Mouse (Mus musculus): Measurements from ENCODE around the gene Atp6v1g3. TPM values are rescaled to one million over a fixed set of nuclear protein-coding genes. Genes with fewer than 3 reads are reported as not detected.

The Atp6v1g3 gene
- not detected for total RNA-seq (2022)

GRCm38 (mm10) chr1:138273438-138273837 is at the start of gene Atp6v1g3:
Gene Atp6v1g3, plus strand, starts transcription at chr1:138273738.
- DNase-seq, result no peak

- DNase-seq, result no peak
Observed at GRCm38 (mm10) chr1:138233051-138233450, 40.5 kb upstream of the Atp6v1g3 start.

GRCm38 (mm10) chr1:138237252-138237651 is 36.3 kb upstream of the Atp6v1g3 start:
- no peak for DNase-seq

- no peak for DNase-seq
Observed at GRCm38 (mm10) chr1:138243947-138244346, 29.6 kb upstream of the Atp6v1g3 start.

- DNase-seq, result no peak
Observed at GRCm38 (mm10) chr1:138244485-138244884, 29.1 kb upstream of the Atp6v1g3 start.

GRCm38 (mm10) chr1:138245103-138245502 is 28.4 kb upstream of the Atp6v1g3 start:
- DNase-seq, result no peak

GRCm38 (mm10) chr1:138245533-138245932 is 28.0 kb upstream of the Atp6v1g3 start:
- no peak for DNase-seq

- no peak for DNase-seq
Observed at GRCm38 (mm10) chr1:138246438-138247164, 26.9 kb upstream of the Atp6v1g3 start.

GRCm38 (mm10) chr1:138247699-138248483 is 25.6 kb upstream of the Atp6v1g3 start:
- DNase-seq, result no peak

- no peak for DNase-seq
Observed at GRCm38 (mm10) chr1:138248770-138249169, 24.8 kb upstream of the Atp6v1g3 start.

- DNase-seq, result no peak
Observed at GRCm38 (mm10) chr1:138250951-138251350, 22.6 kb upstream of the Atp6v1g3 start.

GRCm38 (mm10) chr1:138256172-138256789 is 17.3 kb upstream of the Atp6v1g3 start:
- DNase-seq, result no peak

GRCm38 (mm10) chr1:138258758-138259157 is 14.8 kb upstream of the Atp6v1g3 start:
- no peak for DNase-seq

- no peak for DNase-seq
Observed at GRCm38 (mm10) chr1:138261520-138261919, 12.0 kb upstream of the Atp6v1g3 start.

GRCm38 (mm10) chr1:138262408-138262807 is 11.1 kb upstream of the Atp6v1g3 start:
- no peak for DNase-seq

GRCm38 (mm10) chr1:138267465-138268055 is 6.0 kb upstream of the Atp6v1g3 start:
- no peak for DNase-seq

- DNase-seq, result no peak
Observed at GRCm38 (mm10) chr1:138274930-138275329, 1.4 kb downstream of the Atp6v1g3 start.

GRCm38 (mm10) chr1:138275859-138276258 is 2.3 kb downstream of the Atp6v1g3 start:
- no peak for DNase-seq

GRCm38 (mm10) chr1:138281139-138281538 is 7.6 kb downstream of the Atp6v1g3 start:
- no peak for DNase-seq

GRCm38 (mm10) chr1:138282413-138283141 is 9.0 kb downstream of the Atp6v1g3 start:
- no peak for DNase-seq

GRCm38 (mm10) chr1:138287665-138288064 is 14.1 kb downstream of the Atp6v1g3 start:
- DNase-seq, result no peak

GRCm38 (mm10) chr1:138288721-138289120 is 15.2 kb downstream of the Atp6v1g3 start:
- no peak for DNase-seq
